Mouse (Mus musculus): ENCODE data around the gene Dpagt1. TPM values are rescaled to one million over a fixed set of nuclear protein-coding genes. Genes with fewer than 3 reads are reported as not detected.
"Not testable (repeated sequence)": the region's sequence is repeated elsewhere in the genome, so short reads cannot be mapped to it uniquely, and the experiment has no call there.

The Dpagt1 gene
- polyA plus RNA-seq, 1 experiment from 2014 or later, result 41.2 TPM

GRCm38 (mm10) chr9:44343781-44344421 lies 18.1 kb downstream of the Dpagt1 start, which contains the start of gene Hmbs:
TSS of gene Hmbs (minus strand) at chr9:44344228.
- peaks cover 16% of the 10 kb centered on the region for H3K4me1 ChIP-seq (replicated peaks)
- H3K4me3 ChIP-seq, result peak within 1 kb of the TSS; percentile 79
- WGBS, result under 1% methylated on average over 39 of the region's 39 CpGs
- no peaks in the 10 kb centered on the region for H3K9me3 ChIP-seq
- peaks cover 52% of the 10 kb centered on the region for H3K36me3 ChIP-seq
- peak within 1 kb of the TSS; percentile 77 for H3K4me2 ChIP-seq
- peak within 1 kb of the TSS; percentile 98 for H3K27ac ChIP-seq (replicated peaks)
- peak; percentile 96 for ATAC-seq (ENCODE audit: low read depth)
- H3K27me3 ChIP-seq, result no peaks in the 10 kb centered on the region
- H3K9ac ChIP-seq, result peak within 1 kb of the TSS; percentile 83

GRCm38 (mm10) chr9:44345570-44346433 lies 20.0 kb downstream of the Dpagt1 start:
- Histone ChIP-seq H3K4me2 (no peak overlapping the region), H3K27me3 (no peaks in the 10 kb centered on the region), H3K9ac (no peak overlapping the region), H3K36me3 (peaks cover 58% of the 10 kb centered on the region), H3K9me3 (no peaks in the 10 kb centered on the region), H3K4me1 (replicated peaks) (peaks cover 16% of the 10 kb centered on the region), H3K4me3 (no peak overlapping the region), H3K27ac (replicated peaks) (no peak overlapping the region)
- no peak for ATAC-seq (ENCODE audit: low read depth)
- WGBS, result 91% methylated on average over 6 of the region's 6 CpGs

GRCm38 (mm10) chr9:44347166-44347565 lies 21.3 kb downstream of the Dpagt1 start:
- H3K27me3 ChIP-seq, result no peaks in the 10 kb centered on the region
- H3K4me2 ChIP-seq, result no peak overlapping the region
- ATAC-seq (ENCODE audit: low read depth), result no peak
- H3K27ac ChIP-seq (replicated peaks), result no peak overlapping the region
- peaks cover 64% of the 10 kb centered on the region for H3K36me3 ChIP-seq
- no peak overlapping the region for H3K4me3 ChIP-seq
- no peak overlapping the region for H3K9ac ChIP-seq
- peaks cover 16% of the 10 kb centered on the region for H3K4me1 ChIP-seq (replicated peaks)
- no peaks in the 10 kb centered on the region for H3K9me3 ChIP-seq
- WGBS, result 95% methylated on average over 9 of the region's 9 CpGs

- Histone ChIP-seq H3K36me3 (peaks cover 68% of the 10 kb centered on the region), H3K27ac (replicated peaks) (no peak overlapping the region), H3K9me3 (no peaks in the 10 kb centered on the region), H3K9ac (no peak overlapping the region), H3K4me3 (no peak overlapping the region), H3K4me2 (no peak overlapping the region), H3K4me1 (replicated peaks) (peaks cover 13% of the 10 kb centered on the region), H3K27me3 (no peaks in the 10 kb centered on the region)
- WGBS, result 89% methylated on average over 4 of the region's 4 CpGs
- ATAC-seq (ENCODE audit: low read depth), result no peak
Observed at GRCm38 (mm10) chr9:44347621-44348020, 21.8 kb downstream of the Dpagt1 start.

GRCm38 (mm10) chr9:44348546-44348945 lies 22.7 kb downstream of the Dpagt1 start:
- no peak overlapping the region for H3K4me3 ChIP-seq
- H3K27ac ChIP-seq (replicated peaks), result no peak overlapping the region
- H3K36me3 ChIP-seq, result peaks cover 78% of the 10 kb centered on the region
- no peak overlapping the region for H3K4me2 ChIP-seq
- H3K9me3 ChIP-seq, result no peaks in the 10 kb centered on the region
- WGBS, result 99% methylated on average over 4 of the region's 4 CpGs
- H3K4me1 ChIP-seq (replicated peaks), result 0 out of 2 replicates have a peak, but pooled peaks cover 4% of the 10 kb centered on the region
- no peaks in the 10 kb centered on the region for H3K27me3 ChIP-seq
- H3K9ac ChIP-seq, result no peak overlapping the region
- no peak for ATAC-seq (ENCODE audit: low read depth)

GRCm38 (mm10) chr9:44351396-44351795 lies 25.6 kb downstream of the Dpagt1 start:
- H3K4me1 ChIP-seq (replicated peaks), result no peaks in the 10 kb centered on the region
- H3K4me2 ChIP-seq, result no peak overlapping the region
- H3K9ac ChIP-seq, result no peak overlapping the region
- no peak for ATAC-seq (ENCODE audit: low read depth)
- no peak overlapping the region for H3K4me3 ChIP-seq
- no peaks in the 10 kb centered on the region for H3K9me3 ChIP-seq
- 94% methylated on average over 4 of the region's 4 CpGs for WGBS
- H3K27me3 ChIP-seq, result no peaks in the 10 kb centered on the region
- peaks cover 99% of the 10 kb centered on the region for H3K36me3 ChIP-seq
- H3K27ac ChIP-seq (replicated peaks), result no peak overlapping the region

GRCm38 (mm10) chr9:44352337-44352736 lies 26.5 kb downstream of the Dpagt1 start:
- H3K36me3 ChIP-seq, result peaks cover 99% of the 10 kb centered on the region
- H3K27me3 ChIP-seq, result no peaks in the 10 kb centered on the region
- WGBS, result 92% methylated on average over 10 of the region's 10 CpGs
- no peak overlapping the region for H3K4me2 ChIP-seq
- no peaks in the 10 kb centered on the region for H3K4me1 ChIP-seq (replicated peaks)
- H3K27ac ChIP-seq (replicated peaks), result no peak overlapping the region
- no peak overlapping the region for H3K9ac ChIP-seq
- no peak overlapping the region for H3K4me3 ChIP-seq
- no peaks in the 10 kb centered on the region for H3K9me3 ChIP-seq
- ATAC-seq (ENCODE audit: low read depth), result no peak

GRCm38 (mm10) chr9:44353142-44353541 lies 27.3 kb downstream of the Dpagt1 start:
- Histone ChIP-seq H3K4me3 (no peak overlapping the region), H3K27ac (replicated peaks) (no peak overlapping the region), H3K4me2 (no peak overlapping the region), H3K4me1 (replicated peaks) (no peaks in the 10 kb centered on the region), H3K27me3 (no peaks in the 10 kb centered on the region), H3K9me3 (no peaks in the 10 kb centered on the region), H3K36me3 (peaks cover 99% of the 10 kb centered on the region), H3K9ac (no peak overlapping the region)
- no peak for ATAC-seq (ENCODE audit: low read depth)
- WGBS, result 90% methylated on average over 6 of the region's 6 CpGs

GRCm38 (mm10) chr9:44357207-44357606 lies 31.4 kb downstream of the Dpagt1 start:
- no peak for ATAC-seq (ENCODE audit: low read depth)
- Histone ChIP-seq H3K4me1 (replicated peaks) (peaks cover 9% of the 10 kb centered on the region), H3K27ac (replicated peaks) (no peak overlapping the region), H3K27me3 (no peaks in the 10 kb centered on the region), H3K4me3 (no peak overlapping the region), H3K4me2 (no peak overlapping the region), H3K36me3 (peaks cover 75% of the 10 kb centered on the region), H3K9me3 (no peaks in the 10 kb centered on the region), H3K9ac (no peak overlapping the region)
- WGBS, result 73% methylated on average over 4 of the region's 4 CpGs

GRCm38 (mm10) chr9:44361190-44361917 lies 35.5 kb downstream of the Dpagt1 start, which contains the start of gene Vps11:
TSS of gene Vps11 (minus strand) at chr9:44361670.
- WGBS, result under 1% methylated on average over 44 of the region's 44 CpGs
- no peaks in the 10 kb centered on the region for H3K27me3 ChIP-seq

GRCm38 (mm10) chr9:44361931-44362330 lies 36.1 kb downstream of the Dpagt1 start:
- H3K36me3 ChIP-seq, result peaks cover 28% of the 10 kb centered on the region
- peak; percentile 36; the same call in 1 of the 2 replicates for ATAC-seq (ENCODE audit: low read depth)
- not testable (repeated sequence) for H3K27me3 ChIP-seq; H3K9me3 ChIP-seq; H3K4me1 ChIP-seq (replicated peaks)
- peak overlapping the region; percentile 88 for H3K9ac ChIP-seq
- 45% methylated on average over 4 of the region's 4 CpGs for WGBS
- peak overlapping the region; percentile 88 for H3K4me2 ChIP-seq
- peak overlapping the region; percentile 97 for H3K4me3 ChIP-seq
- H3K27ac ChIP-seq (replicated peaks), result peak overlapping the region; percentile 81

More at GRCm38 (mm10) chr9:44361190-44361917, 35.5 kb downstream of the Dpagt1 start, which contains the start of gene Vps11:
- Histone ChIP-seq H3K4me2 (peak within 1 kb of the TSS; percentile 88), H3K27ac (replicated peaks) (peak within 1 kb of the TSS; percentile 81), H3K36me3 (peaks cover 34% of the 10 kb centered on the region), H3K4me1 (replicated peaks) (peaks cover 9% of the 10 kb centered on the region), H3K9ac (peak within 1 kb of the TSS; percentile 88), H3K9me3 (no peaks in the 10 kb centered on the region), H3K4me3 (peak within 1 kb of the TSS; percentile 97)
- ATAC-seq (ENCODE audit: low read depth), result peak; percentile 91

- Histone ChIP-seq H3K9me3 (no peaks in the 10 kb centered on the region), H3K27me3 (no peaks in the 10 kb centered on the region), H3K9ac (no peak overlapping the region), H3K4me2 (no peak overlapping the region), H3K27ac (replicated peaks) (no peak overlapping the region), H3K36me3 (peaks cover 5% of the 10 kb centered on the region), H3K4me1 (replicated peaks) (peaks cover 9% of the 10 kb centered on the region), H3K4me3 (no peak overlapping the region)
- WGBS, result 62% methylated on average over 3 of the region's 3 CpGs
- no peak for ATAC-seq (ENCODE audit: low read depth)
Observed at GRCm38 (mm10) chr9:44364480-44364879, 38.7 kb downstream of the Dpagt1 start.

All from neural tube, embryonic 13.5 days (tissue).